Mouse (Mus musculus): ENCODE data around the gene L3mbtl1. TPM values are rescaled to one million over a fixed set of nuclear protein-coding genes. Genes with fewer than 3 reads are reported as not detected.

The L3mbtl1 gene
- polyA plus RNA-seq, 1 experiment, result 0.51 TPM

- no peak overlapping the region for H3K27ac ChIP-seq (ENCODE audit: insufficient read depth, low read length)
- H3K4me1 ChIP-seq (ENCODE audit: control insufficient read depth, insufficient read depth, low read length), result peaks cover 7% of the 10 kb centered on the region; the same call in 1 of the 2 replicates
- no peak overlapping the region for H3K4me3 ChIP-seq (ENCODE audit: insufficient read depth, low read length)
- TF ChIP-seq POLR2A (IDR thresholded peaks at IDR 0.05; ENCODE audit: low read depth, low read length) (no peak), CTCF (IDR thresholded peaks at IDR 0.05; ENCODE audit: borderline replicate concordance, insufficient read depth, low read length) (no peak)
Observed at GRCm38 (mm10) chr2:162969101-162969500, 25.8 kb downstream of the L3mbtl1 start.

GRCm38 (mm10) chr2:162970896-162971295 lies 27.6 kb downstream of the L3mbtl1 start:
- TF ChIP-seq POLR2A (IDR thresholded peaks at IDR 0.05; ENCODE audit: low read depth, low read length) (no peak), CTCF (IDR thresholded peaks at IDR 0.05; ENCODE audit: borderline replicate concordance, insufficient read depth, low read length) (no peak)
- peaks cover 7% of the 10 kb centered on the region; the same call in 1 of the 2 replicates for H3K4me1 ChIP-seq (ENCODE audit: control insufficient read depth, insufficient read depth, low read length)
- H3K27ac ChIP-seq (ENCODE audit: insufficient read depth, low read length), result no peak overlapping the region
- no peak overlapping the region for H3K4me3 ChIP-seq (ENCODE audit: insufficient read depth, low read length)

- no peak for TF ChIP-seq POLR2A (IDR thresholded peaks at IDR 0.05; ENCODE audit: low read depth, low read length)
- TF ChIP-seq CTCF (IDR thresholded peaks at IDR 0.05; ENCODE audit: borderline replicate concordance, insufficient read depth, low read length), result no peak
- Histone ChIP-seq H3K4me1 (ENCODE audit: control insufficient read depth, insufficient read depth, low read length) (peaks cover 9% of the 10 kb centered on the region; the same call in 1 of the 2 replicates), H3K4me3 (ENCODE audit: insufficient read depth, low read length) (no peak overlapping the region), H3K27ac (ENCODE audit: insufficient read depth, low read length) (no peak overlapping the region)
Observed at GRCm38 (mm10) chr2:162972752-162973151, 29.5 kb downstream of the L3mbtl1 start.

GRCm38 (mm10) chr2:162973206-162973605 lies 29.9 kb downstream of the L3mbtl1 start:
- Histone ChIP-seq H3K27ac (ENCODE audit: insufficient read depth, low read length) (no peak overlapping the region), H3K4me1 (ENCODE audit: control insufficient read depth, insufficient read depth, low read length) (peaks cover 9% of the 10 kb centered on the region; the same call in 1 of the 2 replicates), H3K4me3 (ENCODE audit: insufficient read depth, low read length) (no peak overlapping the region)
- no peak for TF ChIP-seq CTCF (IDR thresholded peaks at IDR 0.05; ENCODE audit: borderline replicate concordance, insufficient read depth, low read length)
- no peak for TF ChIP-seq POLR2A (IDR thresholded peaks at IDR 0.05; ENCODE audit: low read depth, low read length)

- Histone ChIP-seq H3K27ac (ENCODE audit: insufficient read depth, low read length) (no peak overlapping the region), H3K4me3 (ENCODE audit: insufficient read depth, low read length) (no peak overlapping the region)
Observed at GRCm38 (mm10) chr2:162973637-162974036, 30.4 kb downstream of the L3mbtl1 start.

GRCm38 (mm10) chr2:162975157-162975775 lies 32.0 kb downstream of the L3mbtl1 start:
- H3K27ac ChIP-seq (ENCODE audit: insufficient read depth, low read length), result no peak overlapping the region
- H3K4me3 ChIP-seq (ENCODE audit: insufficient read depth, low read length), result no peak overlapping the region
- H3K4me1 ChIP-seq (ENCODE audit: control insufficient read depth, insufficient read depth, low read length), result peaks cover 9% of the 10 kb centered on the region; the same call in 1 of the 2 replicates
- TF ChIP-seq CTCF (IDR thresholded peaks at IDR 0.05; ENCODE audit: borderline replicate concordance, insufficient read depth, low read length) (no peak), POLR2A (IDR thresholded peaks at IDR 0.05; ENCODE audit: low read depth, low read length) (no peak)

More at GRCm38 (mm10) chr2:162973637-162974036, 30.4 kb downstream of the L3mbtl1 start:
- H3K4me1 ChIP-seq (ENCODE audit: control insufficient read depth, insufficient read depth, low read length), result peaks cover 9% of the 10 kb centered on the region; the same call in 1 of the 2 replicates
- TF ChIP-seq CTCF (IDR thresholded peaks at IDR 0.05; ENCODE audit: borderline replicate concordance, insufficient read depth, low read length) (no peak), POLR2A (IDR thresholded peaks at IDR 0.05; ENCODE audit: low read depth, low read length) (no peak)

GRCm38 (mm10) chr2:162976001-162976400 lies 32.7 kb downstream of the L3mbtl1 start:
- H3K4me1 ChIP-seq (ENCODE audit: control insufficient read depth, insufficient read depth, low read length), result peaks cover 9% of the 10 kb centered on the region; the same call in 1 of the 2 replicates
- no peak for TF ChIP-seq CTCF (IDR thresholded peaks at IDR 0.05; ENCODE audit: borderline replicate concordance, insufficient read depth, low read length)
- H3K4me3 ChIP-seq (ENCODE audit: insufficient read depth, low read length), result no peak overlapping the region
- no peak overlapping the region for H3K27ac ChIP-seq (ENCODE audit: insufficient read depth, low read length)

GRCm38 (mm10) chr2:162984381-162984780 lies 41.1 kb downstream of the L3mbtl1 start:
- TF ChIP-seq POLR2A (IDR thresholded peaks at IDR 0.05; ENCODE audit: low read depth, low read length) (no peak), CTCF (IDR thresholded peaks at IDR 0.05; ENCODE audit: borderline replicate concordance, insufficient read depth, low read length) (no peak)
- no peak overlapping the region for H3K27ac ChIP-seq (ENCODE audit: insufficient read depth, low read length)
- no peaks in the 10 kb centered on the region for H3K4me1 ChIP-seq (ENCODE audit: control insufficient read depth, insufficient read depth, low read length)

GRCm38 (mm10) chr2:162985923-162986322 lies 42.7 kb downstream of the L3mbtl1 start:
- H3K4me1 ChIP-seq (ENCODE audit: control insufficient read depth, insufficient read depth, low read length), result no peaks in the 10 kb centered on the region
- no peak overlapping the region for H3K4me3 ChIP-seq (ENCODE audit: insufficient read depth, low read length)
- TF ChIP-seq CTCF (IDR thresholded peaks at IDR 0.05; ENCODE audit: borderline replicate concordance, insufficient read depth, low read length) (no peak), POLR2A (IDR thresholded peaks at IDR 0.05; ENCODE audit: low read depth, low read length) (no peak)
- no peak overlapping the region for H3K27ac ChIP-seq (ENCODE audit: insufficient read depth, low read length)

More at GRCm38 (mm10) chr2:162984381-162984780, 41.1 kb downstream of the L3mbtl1 start:
- H3K4me3 ChIP-seq (ENCODE audit: insufficient read depth, low read length), result no peak overlapping the region

- no peak overlapping the region for H3K4me3 ChIP-seq (ENCODE audit: insufficient read depth, low read length)
- TF ChIP-seq POLR2A (IDR thresholded peaks at IDR 0.05; ENCODE audit: low read depth, low read length) (no peak), CTCF (IDR thresholded peaks at IDR 0.05; ENCODE audit: borderline replicate concordance, insufficient read depth, low read length) (no peak)
- H3K27ac ChIP-seq (ENCODE audit: insufficient read depth, low read length), result no peak overlapping the region
- no peaks in the 10 kb centered on the region for H3K4me1 ChIP-seq (ENCODE audit: control insufficient read depth, insufficient read depth, low read length)
Observed at GRCm38 (mm10) chr2:162986764-162987163, 43.5 kb downstream of the L3mbtl1 start.
